Mouse (Mus musculus): Measurements from ENCODE around the gene Gm49776. TPM values are rescaled to one million over a fixed set of nuclear protein-coding genes. Genes with fewer than 3 reads are reported as not detected.

Gm49776 gene
- polyA plus RNA-seq, 1 experiment from 2014 or later: 1.3 TPM

GRCm38 (mm10) chr16:18253866-18254265, 4.3 kb downstream of the Gm49776 start:
- no peak overlapping the region for H3K4me3 ChIP-seq (ENCODE audit: low read depth, low read length)
- DNase-seq (ENCODE audit: low spot score) (no peak), ATAC-seq (ENCODE audit: insufficient number of reproducible peaks, low FRiP score, low TSS enrichment, low read depth) (no peak)
- 81% methylated on average over 1 of the region's 1 CpGs for WGBS
- no peak overlapping the region for H3K4me2 ChIP-seq (ENCODE audit: low read depth, severe bottlenecking)
- H3K9ac ChIP-seq (ENCODE audit: low read length): no peak overlapping the region
- peaks cover 51% of the 10 kb centered on the region for H3K36me3 ChIP-seq (ENCODE audit: control insufficient read depth, insufficient read depth, low read length)
- H3K27ac ChIP-seq (replicated peaks; ENCODE audit: low read depth, low read length): no peak overlapping the region
- H3K4me1 ChIP-seq (ENCODE audit: control insufficient read depth, insufficient read depth, low read length): peaks cover 17% of the 10 kb centered on the region
- no peaks in the 10 kb centered on the region for H3K27me3 ChIP-seq (ENCODE audit: control insufficient read depth, insufficient read depth, low read length)
- H3K9me3 ChIP-seq (ENCODE audit: control insufficient read depth, low read length): no peaks in the 10 kb centered on the region

- no peaks in the 10 kb centered on the region for H3K27me3 ChIP-seq (ENCODE audit: control insufficient read depth, insufficient read depth, low read length)
- no peak overlapping the region for H3K4me3 ChIP-seq (ENCODE audit: low read depth, low read length)
- WGBS: 85% methylated on average over 6 of the region's 6 CpGs
- peaks cover 17% of the 10 kb centered on the region for H3K4me1 ChIP-seq (ENCODE audit: control insufficient read depth, insufficient read depth, low read length)
- no peak for ATAC-seq (ENCODE audit: insufficient number of reproducible peaks, low FRiP score, low TSS enrichment, low read depth)
- DNase-seq (ENCODE audit: low spot score): no peak
- no peaks in the 10 kb centered on the region for H3K9me3 ChIP-seq (ENCODE audit: control insufficient read depth, low read length)
- no peak overlapping the region for H3K4me2 ChIP-seq (ENCODE audit: low read depth, severe bottlenecking)
- peaks cover 47% of the 10 kb centered on the region for H3K36me3 ChIP-seq (ENCODE audit: control insufficient read depth, insufficient read depth, low read length)
- H3K27ac ChIP-seq (replicated peaks; ENCODE audit: low read depth, low read length): no peak overlapping the region
- no peak overlapping the region for H3K9ac ChIP-seq (ENCODE audit: low read length)
Observed at GRCm38 (mm10) chr16:18252736-18253135, 5.4 kb downstream of the Gm49776 start.

DNA sequence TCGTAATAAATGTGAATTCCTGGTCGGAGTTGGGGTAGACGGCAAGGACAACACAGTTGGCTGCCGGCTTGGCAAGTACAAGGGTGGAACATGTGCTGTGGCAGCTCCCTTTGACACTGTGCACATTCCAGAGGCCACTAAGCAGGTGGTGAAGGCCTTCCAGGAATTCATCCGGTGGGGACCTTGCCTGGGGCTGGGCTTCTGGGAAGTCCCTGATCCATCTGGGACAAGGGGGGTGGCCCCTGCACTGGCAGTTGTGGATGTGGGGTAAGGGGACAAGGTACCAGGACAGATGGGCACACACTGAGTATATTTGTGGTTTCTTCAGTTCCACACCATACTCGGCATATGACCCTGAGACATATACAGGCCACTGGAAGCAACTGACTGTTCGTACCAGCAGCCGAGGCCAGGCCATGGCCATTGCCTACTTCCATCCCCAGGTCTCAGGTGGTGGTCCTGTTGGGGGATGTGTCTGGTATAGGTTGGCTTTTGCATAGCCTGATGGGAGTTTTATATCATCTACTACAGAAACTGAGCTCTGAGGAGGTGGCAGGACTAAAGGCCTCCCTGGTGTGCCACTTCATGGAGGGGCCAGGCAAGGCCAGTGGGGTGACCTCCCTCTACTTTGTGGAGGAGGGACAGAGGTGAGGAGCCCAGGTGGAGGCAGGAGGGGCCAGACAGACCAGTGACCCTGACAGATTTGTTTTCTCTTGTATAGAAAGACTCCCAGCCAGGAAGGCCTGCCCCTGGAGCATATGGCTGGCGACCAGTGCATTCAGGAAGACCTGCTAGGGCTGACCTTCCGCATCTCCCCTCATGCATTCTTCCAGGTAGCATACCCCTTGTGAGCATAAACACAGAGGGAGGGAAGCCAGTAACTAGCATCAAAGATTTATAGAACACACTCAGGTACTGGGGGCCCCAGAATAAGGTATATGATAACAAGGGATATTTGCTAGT, 7.0 kb downstream of the Gm49776 start:
- peaks cover 38% of the 10 kb centered on the region for H3K36me3 ChIP-seq (ENCODE audit: control insufficient read depth, insufficient read depth, low read length)
- H3K9ac ChIP-seq (ENCODE audit: low read length): no peak overlapping the region; the same call in 1 of the 2 replicates
- DNase-seq (ENCODE audit: low spot score) (no peak), ATAC-seq (ENCODE audit: insufficient number of reproducible peaks, low FRiP score, low TSS enrichment, low read depth) (no peak)
- H3K9me3 ChIP-seq (ENCODE audit: control insufficient read depth, low read length): no peaks in the 10 kb centered on the region
- peak overlapping the region; percentile 85 for H3K4me2 ChIP-seq (ENCODE audit: low read depth, severe bottlenecking)
- H3K27me3 ChIP-seq (ENCODE audit: control insufficient read depth, insufficient read depth, low read length): no peaks in the 10 kb centered on the region
- no peak overlapping the region for H3K27ac ChIP-seq (replicated peaks; ENCODE audit: low read depth, low read length)
- H3K4me3 ChIP-seq (ENCODE audit: low read depth, low read length): no peak overlapping the region
- 80% methylated on average over 10 of the region's 10 CpGs for WGBS
- H3K4me1 ChIP-seq (ENCODE audit: control insufficient read depth, insufficient read depth, low read length): peaks cover 25% of the 10 kb centered on the region

GRCm38 (mm10) chr16:18250231-18250630, 7.9 kb downstream of the Gm49776 start:
- no peak overlapping the region for H3K27ac ChIP-seq (replicated peaks; ENCODE audit: low read depth, low read length)
- peak overlapping the region; percentile 88 for H3K4me3 ChIP-seq (ENCODE audit: low read depth, low read length)
- H3K9ac ChIP-seq (ENCODE audit: low read length): no peak overlapping the region; the same call in 1 of the 2 replicates
- no peak for DNase-seq (ENCODE audit: low spot score)
- H3K9me3 ChIP-seq (ENCODE audit: control insufficient read depth, low read length): no peaks in the 10 kb centered on the region
- H3K36me3 ChIP-seq (ENCODE audit: control insufficient read depth, insufficient read depth, low read length): peaks cover 40% of the 10 kb centered on the region
- no peak for ATAC-seq (ENCODE audit: insufficient number of reproducible peaks, low FRiP score, low TSS enrichment, low read depth)
- H3K4me2 ChIP-seq (ENCODE audit: low read depth, severe bottlenecking): peak overlapping the region; percentile 85
- WGBS: 67% methylated on average over 4 of the region's 4 CpGs
- no peaks in the 10 kb centered on the region for H3K27me3 ChIP-seq (ENCODE audit: control insufficient read depth, insufficient read depth, low read length)
- H3K4me1 ChIP-seq (ENCODE audit: control insufficient read depth, insufficient read depth, low read length): peaks cover 25% of the 10 kb centered on the region

DNA sequence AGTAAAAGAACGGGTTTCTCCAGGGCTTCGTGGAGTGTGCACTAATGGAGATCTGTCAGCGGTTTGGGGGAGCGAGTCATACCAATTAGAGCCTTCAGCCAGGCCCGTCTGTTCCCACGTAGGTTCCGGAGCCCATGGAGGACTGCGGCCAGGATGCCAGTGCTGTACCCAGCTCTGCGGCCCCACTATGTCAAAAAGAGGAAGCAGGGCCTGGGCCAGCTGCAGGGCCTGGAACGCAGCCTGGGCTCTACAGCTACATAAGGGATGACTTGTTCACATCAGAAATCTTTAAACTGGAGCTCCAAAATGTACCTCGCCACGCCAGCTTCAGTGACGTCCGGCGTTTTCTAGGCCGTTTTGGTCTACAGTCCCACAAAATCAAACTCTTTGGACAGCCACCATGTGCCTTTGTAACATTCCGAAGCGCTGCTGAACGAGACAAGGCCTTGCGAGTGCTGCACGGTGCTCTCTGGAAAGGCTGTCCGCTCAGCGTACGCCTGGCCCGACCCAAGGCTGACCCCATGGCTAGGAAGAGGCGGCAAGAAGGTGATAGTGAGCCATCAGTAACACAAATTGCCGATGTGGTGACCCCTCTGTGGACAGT, 8.7 kb downstream of the Gm49776 start:
- H3K4me3 ChIP-seq (ENCODE audit: low read depth, low read length): peak overlapping the region; percentile 88
- H3K9me3 ChIP-seq (ENCODE audit: control insufficient read depth, low read length): no peaks in the 10 kb centered on the region
- peak; percentile 62 for DNase-seq (ENCODE audit: low spot score)
- peak; percentile 2; the same call in 1 of the 2 replicates for ATAC-seq (ENCODE audit: insufficient number of reproducible peaks, low FRiP score, low TSS enrichment, low read depth)
- no peaks in the 10 kb centered on the region for H3K27me3 ChIP-seq (ENCODE audit: control insufficient read depth, insufficient read depth, low read length)
- H3K27ac ChIP-seq (replicated peaks; ENCODE audit: low read depth, low read length): peak overlapping the region; percentile 78
- H3K4me1 ChIP-seq (ENCODE audit: control insufficient read depth, insufficient read depth, low read length): peaks cover 25% of the 10 kb centered on the region
- peak overlapping the region; percentile 92 for H3K9ac ChIP-seq (ENCODE audit: low read length)
- peak overlapping the region; percentile 85 for H3K4me2 ChIP-seq (ENCODE audit: low read depth, severe bottlenecking)
- WGBS: 7% methylated on average over 27 of the region's 27 CpGs
- H3K36me3 ChIP-seq (ENCODE audit: control insufficient read depth, insufficient read depth, low read length): peaks cover 48% of the 10 kb centered on the region

- peaks cover 46% of the 10 kb centered on the region for H3K36me3 ChIP-seq (ENCODE audit: control insufficient read depth, insufficient read depth, low read length)
- H3K27me3 ChIP-seq (ENCODE audit: control insufficient read depth, insufficient read depth, low read length): no peaks in the 10 kb centered on the region
- ATAC-seq (ENCODE audit: insufficient number of reproducible peaks, low FRiP score, low TSS enrichment, low read depth): peak; percentile 95
- DNase-seq (ENCODE audit: low spot score): peak; percentile 100
- peak within 1 kb of the TSS; percentile 85 for H3K4me2 ChIP-seq (ENCODE audit: low read depth, severe bottlenecking)
- peak within 1 kb of the TSS; percentile 92 for H3K9ac ChIP-seq (ENCODE audit: low read length)
- no peaks in the 10 kb centered on the region for H3K9me3 ChIP-seq (ENCODE audit: control insufficient read depth, low read length)
- peak within 1 kb of the TSS; percentile 80 for H3K27ac ChIP-seq (replicated peaks; ENCODE audit: low read depth, low read length)
- 0% methylated on average over 99 of the region's 102 CpGs for WGBS
- H3K4me3 ChIP-seq (ENCODE audit: low read depth, low read length): peak within 1 kb of the TSS; percentile 88
- H3K4me1 ChIP-seq (ENCODE audit: control insufficient read depth, insufficient read depth, low read length): peaks cover 25% of the 10 kb centered on the region
Observed at GRCm38 (mm10) chr16:18248433-18249363, 9.4 kb downstream of the Gm49776 start, which contains the start of the genes Trmt2a and Ranbp1. Gene Trmt2a (plus strand): TSS chr16:18248679. Gene Ranbp1 (minus strand): TSS chr16:18248732.

DNA sequence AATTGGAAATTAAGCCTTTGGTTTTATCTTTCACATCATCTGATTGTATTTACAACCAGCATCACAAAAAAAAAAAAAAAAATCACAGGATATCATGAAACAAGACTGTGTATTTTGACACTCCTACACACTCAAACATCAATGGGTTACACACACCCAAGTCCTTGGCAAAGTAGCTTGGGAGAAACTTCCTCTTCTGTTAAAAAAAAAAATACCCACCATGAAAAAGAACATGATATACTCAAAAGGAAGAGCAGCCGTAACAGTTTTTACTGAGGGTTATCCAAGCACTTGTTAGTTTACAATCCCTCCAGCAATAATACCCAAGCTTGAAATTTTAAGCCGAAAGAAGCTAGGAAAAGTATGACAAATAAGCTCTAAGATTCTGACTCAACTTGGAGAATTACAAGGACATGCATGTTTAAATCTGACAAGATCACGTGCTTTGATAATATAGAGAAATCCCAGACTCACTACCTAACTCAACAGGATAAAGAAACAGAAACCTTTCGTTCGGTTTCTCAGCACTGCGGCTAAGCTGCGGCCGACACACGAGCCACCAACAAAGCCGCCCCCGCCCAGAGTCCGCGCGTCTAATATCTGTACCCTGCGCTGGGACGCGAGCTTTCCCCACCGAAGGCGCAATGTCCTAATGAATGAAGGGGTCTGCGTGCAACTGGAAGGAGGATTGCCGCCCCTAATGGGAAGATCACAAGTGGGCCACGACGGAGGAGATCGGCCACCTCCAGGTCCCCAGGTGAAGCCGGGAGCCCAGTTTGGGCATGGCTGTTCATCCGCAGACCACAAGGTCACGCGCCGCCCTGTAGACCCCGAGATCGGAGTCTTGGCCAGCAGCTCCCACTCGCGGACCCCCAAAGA, 10.4 kb downstream of the Gm49776 start:
- peak overlapping the region; percentile 88 for H3K4me3 ChIP-seq (ENCODE audit: low read depth, low read length)
- WGBS: under 1% methylated on average over 33 of the region's 33 CpGs
- no peaks in the 10 kb centered on the region for H3K9me3 ChIP-seq (ENCODE audit: control insufficient read depth, low read length)
- DNase-seq (ENCODE audit: low spot score): no peak
- peaks cover 25% of the 10 kb centered on the region for H3K4me1 ChIP-seq (ENCODE audit: control insufficient read depth, insufficient read depth, low read length)
- H3K9ac ChIP-seq (ENCODE audit: low read length): peak overlapping the region; percentile 92
- peak overlapping the region; percentile 71 for H3K4me2 ChIP-seq (ENCODE audit: low read depth, severe bottlenecking)
- H3K36me3 ChIP-seq (ENCODE audit: control insufficient read depth, insufficient read depth, low read length): peaks cover 45% of the 10 kb centered on the region
- H3K27me3 ChIP-seq (ENCODE audit: control insufficient read depth, insufficient read depth, low read length): no peaks in the 10 kb centered on the region
- ATAC-seq (ENCODE audit: insufficient number of reproducible peaks, low FRiP score, low TSS enrichment, low read depth): no peak
- peak overlapping the region; percentile 80 for H3K27ac ChIP-seq (replicated peaks; ENCODE audit: low read depth, low read length)
